ENCODE assay signal across 9 mouse cellular contexts in genomic region chr14:55095671-55096070, GRCm38 (mm10). TPM values are rescaled to one million over a fixed set of nuclear protein-coding genes. Genes with fewer than 3 reads are reported as not detected.
DNase-seq lines count a peak whose midpoint lies in the region; ATAC-seq and TF ChIP-seq lines count a peak whose summit lies in the region.
"Had no signal": no experiment of that assay in that cellular context is flagged by ENCODE, and none has a peak within 500 bp of the region (broad histone marks: within the 10 kb centered on the region; RNA-seq: fewer than 3 reads in every experiment).

No protein-coding gene starts in this region.

- peaks cover 24% of the 10 kb centered on the region for H3K4me1 ChIP-seq in embryonic facial prominence, embryonic 12.5 days
- peaks cover 21% of the 10 kb centered on the region for H3K4me1 ChIP-seq in intestine, embryonic 15.5 days (replicated peaks)
- peaks cover 47% of the 10 kb centered on the region for H3K4me1 ChIP-seq in neural tube, embryonic 13.5 days (replicated peaks)

- 0 out of 2 replicates have a peak, but pooled peaks cover 5% of the 10 kb centered on the region for H3K36me3 ChIP-seq in embryonic facial prominence, embryonic 12.5 days
- peaks cover 5% of the 10 kb centered on the region; the same call in 1 of the 2 replicates for H3K36me3 ChIP-seq in intestine, embryonic 15.5 days
- peaks cover 17% of the 10 kb centered on the region; the same call in 1 of the 2 replicates for H3K36me3 ChIP-seq in neural tube, embryonic 13.5 days

- H3K4me2 ChIP-seq in embryonic facial prominence, embryonic 12.5 days (replicated peaks), result peak overlapping the region; percentile 66
- H3K4me2 ChIP-seq in intestine, embryonic 15.5 days (replicated peaks), result peak overlapping the region; percentile 65
- H3K4me2 ChIP-seq in neural tube, embryonic 13.5 days, result peak overlapping the region; percentile 76

- 75% methylated on average over 12 of the region's 12 CpGs for WGBS in embryonic facial prominence, embryonic 12.5 days
- WGBS in intestine, embryonic 15.5 days, result 48% methylated on average over 12 of the region's 12 CpGs
- 54% methylated on average over 12 of the region's 12 CpGs for WGBS in neural tube, embryonic 13.5 days

- no peaks in the 10 kb centered on the region for H3K27me3 ChIP-seq in embryonic facial prominence, embryonic 12.5 days
- no peaks in the 10 kb centered on the region for H3K27me3 ChIP-seq in intestine, embryonic 15.5 days (replicated peaks)
- H3K27me3 ChIP-seq in neural tube, embryonic 13.5 days, result no peaks in the 10 kb centered on the region

- peak overlapping the region; percentile 69 for H3K4me3 ChIP-seq in left cerebral cortex, adult 2 months
- peak overlapping the region; percentile 58 for H3K4me3 ChIP-seq in embryonic facial prominence, embryonic 12.5 days
- peak overlapping the region; percentile 68 for H3K4me3 ChIP-seq in intestine, embryonic 15.5 days (replicated peaks)
- H3K4me3 ChIP-seq in neural tube, embryonic 13.5 days, result peak overlapping the region; percentile 56

- H3K9ac ChIP-seq in embryonic facial prominence, embryonic 12.5 days, result peak overlapping the region; percentile 13; the same call in 1 of the 2 replicates
- H3K9ac ChIP-seq in intestine, embryonic 15.5 days, result peak overlapping the region; percentile 64
- H3K9ac ChIP-seq in neural tube, embryonic 13.5 days, result peak overlapping the region; percentile 81

- DNase-seq in left cerebral cortex, adult 2 months (ENCODE audit: extremely low spot score in 1 of 2, low spot score in 2 of 2), result no peak
- no peak for DNase-seq in left cerebral cortex, adult 8-10 months (ENCODE audit: low spot score in 2 of 2)
- no peak for DNase-seq in frontal cortex, postnatal 25 days (ENCODE audit: low spot score in 2 of 2)
- DNase-seq in MN1 (ENCODE audit: low spot score), result no peak
- DNase-seq: layer of hippocampus, postnatal 36 days had no signal

- ATAC-seq in embryonic facial prominence, embryonic 12.5 days (ENCODE audit: insufficient number of reproducible peaks, insufficient read depth, low FRiP score, low TSS enrichment), result no peak
- peak; percentile 10; the same call in 1 of the 2 replicates for ATAC-seq in intestine, embryonic 15.5 days
- no peak for ATAC-seq in neural tube, embryonic 13.5 days (ENCODE audit: low read depth)
- no peak for ATAC-seq in CD4-positive, CD25-positive, alpha-beta regulatory T cell, adult 4 months

- intact Hi-C loops in left cerebral cortex, adult 2 months (cut with DNase I), result loop anchor here (5.0 kb wide), 1 partner anchor 183 kb away; the partner anchor contains the start of gene Slc22a17

- H3K9me3 ChIP-seq in embryonic facial prominence, embryonic 12.5 days, result no peaks in the 10 kb centered on the region
- no peaks in the 10 kb centered on the region for H3K9me3 ChIP-seq in intestine, embryonic 15.5 days
- no peaks in the 10 kb centered on the region for H3K9me3 ChIP-seq in neural tube, embryonic 13.5 days

- TF ChIP-seq CTCF in left cerebral cortex, adult 2 months (IDR thresholded peaks at IDR 0.05), result no peak

- peak overlapping the region; percentile 26; the same call in 1 of the 2 replicates for H3K27ac ChIP-seq in left cerebral cortex, adult 2 months
- no peak overlapping the region for H3K27ac ChIP-seq in embryonic facial prominence, embryonic 12.5 days
- H3K27ac ChIP-seq in intestine, embryonic 15.5 days, result peak overlapping the region; percentile 78
- H3K27ac ChIP-seq in neural tube, embryonic 13.5 days (replicated peaks), result peak overlapping the region; percentile 95; the same call in 1 of the 2 replicates

RNA-seq across cellular contexts. Expression of gene Thtpa, which starts 1.1 kb away (rescaled TPM):
- 10 to 100 TPM; 18.1 to 22.8 TPM for total RNA-seq in left cerebral cortex, adult 2 months (2021)
- total RNA-seq in left cerebral cortex, adult 8-10 months (2022), result 10 to 100 TPM; 26.2 to 31.5 (median 26.4) TPM
- 22.2 and 24.2 TPM in 2 replicates for polyA plus RNA-seq in embryonic facial prominence, embryonic 12.5 days (2016; fragmentation: Nextera tagmentation; extraction: Ambion mirVana)
- polyA plus RNA-seq in intestine, embryonic 15.5 days (2015; fragmentation: Nextera tagmentation; extraction: Ambion mirVana), result 19.0 and 19.4 TPM in 2 replicates
- 29.4 and 29.8 TPM in 2 replicates for polyA plus RNA-seq in neural tube, embryonic 13.5 days (2015; fragmentation: Nextera tagmentation; extraction: Ambion mirVana)
- 10 to 100 TPM; 11.6 to 17.9 TPM for polyA plus RNA-seq in CD4-positive, CD25-positive, alpha-beta regulatory T cell, adult 4 months (2017; shearing (Covaris generic))

RNA-seq across cellular contexts. Expression of gene Zfhx2, which starts 3.5 kb away (rescaled TPM):
- total RNA-seq in left cerebral cortex, adult 2 months (2021), result 10 to 100 TPM; 47.0 to 61.6 TPM
- total RNA-seq in left cerebral cortex, adult 8-10 months (2022), result 10 to 100 TPM; 36.0 to 41.7 (median 38.6) TPM
- polyA plus RNA-seq in embryonic facial prominence, embryonic 12.5 days (2016; fragmentation: Nextera tagmentation; extraction: Ambion mirVana), result 7.9 TPM in 2 replicates
- 3.8 and 4.4 TPM in 2 replicates for polyA plus RNA-seq in intestine, embryonic 15.5 days (2015; fragmentation: Nextera tagmentation; extraction: Ambion mirVana)
- 30.4 and 33.6 TPM in 2 replicates for polyA plus RNA-seq in neural tube, embryonic 13.5 days (2015; fragmentation: Nextera tagmentation; extraction: Ambion mirVana)
- polyA plus RNA-seq in CD4-positive, CD25-positive, alpha-beta regulatory T cell, adult 4 months (2017; shearing (Covaris generic)), result 1 to 10 TPM; 4.2 to 4.6 TPM

RNA-seq across cellular contexts. Expression of gene Ap1g2, which starts 10.7 kb away (rescaled TPM):
- 1 to 10 TPM; 7.7 to 9.5 TPM for total RNA-seq in left cerebral cortex, adult 2 months (2021)
- total RNA-seq in left cerebral cortex, adult 8-10 months (2022), result 10 to 100 TPM in 3 of 4 experiments, 1 to 10 TPM in 1; 9.1 to 12.7 (median 12.1) TPM
- polyA plus RNA-seq in embryonic facial prominence, embryonic 12.5 days (2016; fragmentation: Nextera tagmentation; extraction: Ambion mirVana), result 14.8 and 17.2 TPM in 2 replicates
- 71.9 and 73.9 TPM in 2 replicates for polyA plus RNA-seq in intestine, embryonic 15.5 days (2015; fragmentation: Nextera tagmentation; extraction: Ambion mirVana)
- polyA plus RNA-seq in neural tube, embryonic 13.5 days (2015; fragmentation: Nextera tagmentation; extraction: Ambion mirVana), result 5.2 and 8.3 TPM in 2 replicates
- 100 to 1,000 TPM; 110 to 194 TPM for polyA plus RNA-seq in CD4-positive, CD25-positive, alpha-beta regulatory T cell, adult 4 months (2017; shearing (Covaris generic))

RNA-seq across cellular contexts. Expression of gene Jph4, which starts 21.1 kb away (rescaled TPM):
- 100 to 1,000 TPM; 300 to 347 TPM for total RNA-seq in left cerebral cortex, adult 2 months (2021)
- 100 to 1,000 TPM; 289 to 301 (median 292) TPM for total RNA-seq in left cerebral cortex, adult 8-10 months (2022)
- 2.6 and 2.9 TPM in 2 replicates for polyA plus RNA-seq in embryonic facial prominence, embryonic 12.5 days (2016; fragmentation: Nextera tagmentation; extraction: Ambion mirVana)
- polyA plus RNA-seq in intestine, embryonic 15.5 days (2015; fragmentation: Nextera tagmentation; extraction: Ambion mirVana), result 1.6 and 1.7 TPM in 2 replicates
- polyA plus RNA-seq in neural tube, embryonic 13.5 days (2015; fragmentation: Nextera tagmentation; extraction: Ambion mirVana), result 21.1 and 21.4 TPM in 2 replicates
- not detected for polyA plus RNA-seq in CD4-positive, CD25-positive, alpha-beta regulatory T cell, adult 4 months (2017; shearing (Covaris generic))

Comparison
In these comparisons a context has a peak if more than half of its experiments do, and no peak if none do; other contexts are left out.
1. H3K9ac ChIP-seq: peak in every context shown above with its lines; median percentile 81 in neural tube, embryonic 13.5 days; 64 in intestine, embryonic 15.5 days; 13 in embryonic facial prominence, embryonic 12.5 days.